Mouse (Mus musculus) heart, adult 2 months (tissue): Measurements from ENCODE around the gene Mindy1. TPM values are rescaled to one million over a fixed set of nuclear protein-coding genes. Genes with fewer than 3 reads are reported as not detected.
A peak's percentile ranks its signal among the peaks of the same experiment; 100 is the strongest.

Experiments used
- DNase-seq, 2 experiments: peaks; one replicate each; pipeline ENCODE4 v3.0.0; 2021
- H3K27ac ChIP-seq: fragments of 200-600 bp; 2 replicates; pipeline ENCODE4 v1.8.1; 2022
- H3K27me3 ChIP-seq: fragments of 200-500 bp; 2 replicates; pipeline ENCODE4 v1.6.1; 2012; ENCODE audit warnings: mild to moderate bottlenecking, low read length, inconsistent platforms, mixed read lengths; ENCODE audit not compliant: control insufficient read depth, insufficient read depth
- H3K36me3 ChIP-seq: fragments of 200-500 bp; 2 replicates; pipeline ENCODE4 v1.6.1; 2012; ENCODE audit warnings: low read length, inconsistent platforms; ENCODE audit not compliant: control insufficient read depth, insufficient read depth
- H3K4me1 ChIP-seq: fragments of 200-500 bp; 2 replicates; pipeline ENCODE4 v1.6.1; 2011; ENCODE audit warnings: low read length; ENCODE audit not compliant: control insufficient read depth, insufficient read depth
- H3K4me3 ChIP-seq: fragments of 200-600 bp; 2 replicates; pipeline ENCODE4 v1.8.1; 2022
- H3K79me2 ChIP-seq: fragments of 200-500 bp; replicated peaks from 2 replicates; pipeline ENCODE4 v1.6.1; 2012; ENCODE audit warnings: mild to moderate bottlenecking, inconsistent platforms, low read length, moderate library complexity, mixed read lengths; ENCODE audit not compliant: control insufficient read depth, insufficient read depth
- H3K9ac ChIP-seq: fragments of 200-500 bp; 2 replicates; pipeline ENCODE4 v1.6.1; 2012; ENCODE audit warnings: low read depth, mild to moderate bottlenecking, control low read depth, inconsistent platforms, low read length, mixed read lengths
- CTCF ChIP-seq: fragments of 200-600 bp; IDR thresholded peaks from 2 replicates; pipeline ENCODE4 v1.8.1; 2022; ENCODE audit warnings: antibody characterized with exemption, mild to moderate bottlenecking, moderate library complexity
- EP300 ChIP-seq: fragments of 200-500 bp; IDR thresholded peaks from 2 replicates; pipeline ENCODE4 v1.6.1; 2011; ENCODE audit warnings: low read depth, low read length, control low read depth; ENCODE audit not compliant: insufficient read depth
- POLR2A ChIP-seq: fragments of 200-500 bp; IDR thresholded peaks from 2 replicates; pipeline ENCODE4 v1.6.1; 2011; ENCODE audit warnings: mild to moderate bottlenecking, low read depth, low read length, control low read depth; ENCODE audit not compliant: insufficient read depth
- WGBS: fragments of 180-500 bp; shearing (Covaris S2); methylation state at CpG from one replicate; pipeline ENCODE4 v1.1.7; 2018; 5-methylcytosine and 5-hydroxymethylcytosine counted together
- intact Hi-C: fragments of 180-260 bp; cut with DNase I; formaldehyde crosslinking; loops from one replicate; pipeline ENCODE4 v1.15.1; 2025
- polyA plus RNA-seq: library from polyadenylated mRNA; depleted of rRNA; stranded (reverse); fragments of >200 nt; gene quantifications from 2 replicates; pipeline ENCODE4 v1.2.3, GENCODE M21; 2012
- total RNA-seq, 2 experiments: library from RNA; stranded (reverse); gene quantifications; 2 replicates each; pipeline ENCODE4 v1.2.3; 2021

Gene Mindy1
- total and polyA plus RNA-seq, 3 experiments = 17.5 to 32.2 (median 21.3) TPM

- Histone ChIP-seq H3K79me2 (no peaks in the 10 kb centered on the region), H3K9ac (no peak overlapping the region), H3K4me1 (no peaks in the 10 kb centered on the region; the same call in 1 of the 2 replicates), H3K36me3 (peaks cover 1% of the 10 kb centered on the region; the same call in 1 of the 2 replicates), H3K27ac (no peak overlapping the region), H3K27me3 (no peaks in the 10 kb centered on the region), H3K4me3 (no peak overlapping the region)
- WGBS = 54% methylated on average over 9 of the region's 9 CpGs
- TF ChIP-seq EP300 (no peak), CTCF (peak; percentile 84)
- intact Hi-C loops = loop anchor here (5.0 kb wide), 1 partner anchor 81 kb away; no protein-coding TSS in a partner anchor
- DNase-seq = peak; percentile 67 to 70
Measured at GRCm38 (mm10) chr3:95310968-95311882, 30.1 kb downstream of the Mindy1 start.

GRCm38 (mm10) chr3:95312623-95313022 is 31.5 kb downstream of the Mindy1 start:
- no peak overlapping the region for H3K9ac ChIP-seq
- WGBS = 52% methylated on average over 6 of the region's 6 CpGs
- TF ChIP-seq EP300 = no peak
- no peak for TF ChIP-seq CTCF
- TF ChIP-seq POLR2A = no peak
- H3K27me3 ChIP-seq = no peaks in the 10 kb centered on the region
- peaks cover 4% of the 10 kb centered on the region; the same call in 1 of the 2 replicates for H3K36me3 ChIP-seq
- peak in 1 of 2 experiments; percentile 46 for DNase-seq
- H3K4me1 ChIP-seq = peaks cover 6% of the 10 kb centered on the region
- H3K27ac ChIP-seq = no peak overlapping the region
- H3K4me3 ChIP-seq = no peak overlapping the region
- H3K79me2 ChIP-seq = no peaks in the 10 kb centered on the region
- intact Hi-C loops = loop anchor here (5.0 kb wide), 1 partner anchor 80 kb away; no protein-coding TSS in a partner anchor

DNA sequence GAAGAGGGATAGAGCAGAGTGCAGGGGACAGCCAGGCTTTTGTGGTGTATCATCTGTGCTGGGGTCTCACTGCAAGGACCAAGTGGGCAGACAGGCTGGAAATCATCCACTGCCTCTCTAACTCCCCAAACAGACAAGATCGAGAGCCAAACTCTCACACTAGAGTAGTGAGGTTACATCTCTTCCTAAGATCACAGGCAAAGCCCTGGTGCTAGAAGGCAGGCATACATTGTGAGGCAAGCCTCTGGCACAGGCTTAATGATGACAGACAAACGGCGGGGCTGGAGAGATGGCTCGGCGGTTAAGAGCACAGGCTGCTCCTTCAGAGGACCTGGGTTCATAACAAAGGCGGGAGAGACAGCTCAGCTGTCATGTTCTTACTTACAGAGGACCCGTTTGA is 32.3 kb downstream of the Mindy1 start:
- intact Hi-C loops = loop anchor here (5.0 kb wide), 1 partner anchor 79 kb away; no protein-coding TSS in a partner anchor
- WGBS = 72% methylated on average over 7 of the region's 7 CpGs
- no peak overlapping the region for H3K27ac ChIP-seq

GRCm38 (mm10) chr3:95314075-95314474 is 32.9 kb downstream of the Mindy1 start:
- WGBS = 83% methylated on average over 6 of the region's 6 CpGs
- no peak overlapping the region for H3K4me3 ChIP-seq
- no peak overlapping the region for H3K9ac ChIP-seq

More for the DNA sequence above, 32.3 kb downstream of the Mindy1 start:
- Histone ChIP-seq H3K36me3 (peaks cover 8% of the 10 kb centered on the region; the same call in 1 of the 2 replicates), H3K79me2 (no peaks in the 10 kb centered on the region), H3K27me3 (no peaks in the 10 kb centered on the region), H3K9ac (no peak overlapping the region), H3K4me3 (no peak overlapping the region), H3K4me1 (peaks cover 8% of the 10 kb centered on the region)
- DNase-seq = no peak
- TF ChIP-seq CTCF (no peak), EP300 (no peak), POLR2A (no peak)

DNA sequence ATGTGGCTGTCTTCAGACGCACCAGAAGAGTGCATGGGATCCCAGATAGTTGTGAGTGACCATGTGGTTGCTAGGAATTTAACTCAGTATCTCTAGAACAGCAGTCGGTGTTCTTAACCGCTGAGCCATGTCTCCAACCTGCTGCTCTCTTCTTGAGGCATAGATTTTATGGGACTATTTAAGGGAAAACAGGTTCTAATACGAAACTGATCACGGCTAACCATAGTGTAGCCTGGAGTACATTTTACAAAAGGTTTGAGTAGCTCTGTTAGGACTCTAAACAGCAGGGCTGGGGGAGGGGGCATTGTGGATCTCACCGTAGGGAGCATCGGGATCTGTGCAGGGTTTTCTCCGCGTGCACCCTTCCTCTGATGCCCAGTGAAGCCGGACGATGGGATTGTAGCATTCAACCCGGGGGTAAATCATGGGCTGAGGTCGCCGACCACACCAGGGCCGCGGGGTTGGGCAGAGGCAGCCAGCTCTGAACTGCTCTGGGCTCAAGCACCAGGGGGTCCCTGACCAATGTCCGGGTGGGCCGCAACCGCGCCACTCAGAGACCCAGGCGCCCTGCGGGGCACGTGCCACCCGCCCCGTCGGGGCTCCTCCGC is 33.4 kb downstream of the Mindy1 start, which contains the start of gene Cers2:
Gene Cers2 (plus strand): TSS at position 306 of the 608 bp plus-strand sequence.
- Histone ChIP-seq H3K27me3 (no peaks in the 10 kb centered on the region), H3K27ac (peak within 1 kb of the TSS; percentile 85), H3K4me1 (peaks cover 14% of the 10 kb centered on the region), H3K36me3 (peaks cover 8% of the 10 kb centered on the region; the same call in 1 of the 2 replicates), H3K4me3 (peak within 1 kb of the TSS; percentile 93), H3K79me2 (no peaks in the 10 kb centered on the region), H3K9ac (peak within 1 kb of the TSS; percentile 100)
- no peak for DNase-seq
- no peak for TF ChIP-seq CTCF
- no peak for TF ChIP-seq EP300
- no peak for TF ChIP-seq POLR2A
- intact Hi-C loops = loop anchor here (2.0 to 5.0 kb wide), 4 partner anchors 32 to 118 kb away; partner anchors contain the start of genes Prune1 and Setdb1
- 9% methylated on average over 27 of the region's 27 CpGs for WGBS

More at GRCm38 (mm10) chr3:95314075-95314474, 32.9 kb downstream of the Mindy1 start:
- DNase-seq = no peak
- Histone ChIP-seq H3K79me2 (no peaks in the 10 kb centered on the region), H3K27ac (no peak overlapping the region), H3K4me1 (peaks cover 11% of the 10 kb centered on the region), H3K27me3 (no peaks in the 10 kb centered on the region), H3K36me3 (peaks cover 8% of the 10 kb centered on the region; the same call in 1 of the 2 replicates)
- intact Hi-C loops = loop anchor here (2.0 to 5.0 kb wide), 4 partner anchors 31 to 119 kb away; partner anchors contain the start of genes Prune1 and Setdb1
- TF ChIP-seq CTCF (no peak), POLR2A (no peak), EP300 (no peak)
